Mouse (Mus musculus): ENCODE measurements around the gene Oaz1.

The Oaz1 gene

GRCm38 (mm10) chr10:80826151-80827062 is at the start of gene Oaz1:
Oaz1 (plus strand) TSS chr10:80826656.
- CTCF ChIA-PET, result interaction anchor here (1.0 kb wide), 1 partner anchor 66 kb away, joined by 7 read pairs; no protein-coding TSS in a partner anchor

GRCm38 (mm10) chr10:80777123-80777522 is 49.3 kb upstream of the Oaz1 start:
- CTCF ChIA-PET, result interaction anchor here (0.8 kb wide), 1 partner anchor 19 kb away, joined by 3 read pairs; no protein-coding TSS in a partner anchor

- CTCF ChIA-PET, result no interaction called here
These were observed 46.9 kb upstream of the Oaz1 start for GRCm38 (mm10) chr10:80779565-80779964.

GRCm38 (mm10) chr10:80784302-80784701 is 42.2 kb upstream of the Oaz1 start:
- CTCF ChIA-PET, result no interaction called here

DNA sequence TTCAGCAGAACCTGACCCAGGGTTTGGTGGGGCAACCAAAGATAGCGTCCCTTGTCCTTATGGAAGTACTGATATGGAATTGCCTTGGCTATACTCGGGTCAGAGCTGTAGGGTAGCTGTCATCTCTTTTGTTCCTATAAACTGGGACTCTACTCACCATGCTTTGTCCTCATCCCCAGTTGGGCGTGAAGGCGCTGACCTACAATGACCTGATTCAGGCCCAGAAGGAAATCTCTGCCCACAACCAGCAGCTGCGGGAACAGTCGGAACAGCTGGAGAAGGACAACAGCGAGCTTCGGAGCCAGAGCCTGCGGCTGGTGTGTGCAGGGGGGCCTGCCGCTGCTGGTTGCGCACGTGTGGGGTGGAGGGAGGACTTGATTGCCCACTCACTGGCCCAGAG is 41.6 kb upstream of the Oaz1 start:
- CTCF ChIA-PET, result no interaction called here

- CTCF ChIA-PET, result no interaction called here
These were observed 40.5 kb upstream of the Oaz1 start for GRCm38 (mm10) chr10:80785963-80786362.

GRCm38 (mm10) chr10:80787517-80787916 is 38.9 kb upstream of the Oaz1 start:
- CTCF ChIA-PET, result no interaction called here

DNA sequence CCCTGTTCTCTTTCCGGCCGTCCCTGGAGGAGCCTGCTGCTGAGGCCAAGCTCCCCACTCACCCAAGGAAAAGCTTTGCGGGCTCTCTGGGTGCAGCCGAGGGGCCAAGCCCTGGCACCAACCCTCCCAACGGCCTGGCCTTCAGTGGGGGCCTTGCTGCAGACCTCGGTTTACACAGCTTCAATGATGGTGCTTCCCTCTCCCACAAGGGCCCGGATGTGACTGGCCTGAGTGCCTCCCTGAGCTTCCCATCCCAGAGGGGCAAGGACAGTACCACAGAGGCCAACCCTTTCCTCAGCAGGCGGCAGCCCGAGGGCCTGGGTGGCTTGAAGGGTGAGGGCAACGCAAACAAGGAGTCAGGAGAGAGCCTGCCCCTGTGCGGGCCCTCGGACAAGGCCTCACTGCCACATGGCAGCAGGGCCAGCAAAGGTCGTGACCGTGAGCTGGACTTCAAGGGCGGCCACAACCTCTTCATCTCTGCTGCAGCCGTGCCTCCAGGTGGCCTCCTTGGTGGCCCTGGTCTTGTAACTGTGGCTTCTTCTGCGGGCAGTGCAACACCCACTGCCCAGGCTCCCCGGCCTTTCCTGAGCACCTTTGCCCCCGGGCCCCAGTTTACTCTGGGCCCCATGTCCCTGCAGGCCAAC is 35.6 kb upstream of the Oaz1 start:
- CTCF ChIA-PET, result no interaction called here

DNA sequence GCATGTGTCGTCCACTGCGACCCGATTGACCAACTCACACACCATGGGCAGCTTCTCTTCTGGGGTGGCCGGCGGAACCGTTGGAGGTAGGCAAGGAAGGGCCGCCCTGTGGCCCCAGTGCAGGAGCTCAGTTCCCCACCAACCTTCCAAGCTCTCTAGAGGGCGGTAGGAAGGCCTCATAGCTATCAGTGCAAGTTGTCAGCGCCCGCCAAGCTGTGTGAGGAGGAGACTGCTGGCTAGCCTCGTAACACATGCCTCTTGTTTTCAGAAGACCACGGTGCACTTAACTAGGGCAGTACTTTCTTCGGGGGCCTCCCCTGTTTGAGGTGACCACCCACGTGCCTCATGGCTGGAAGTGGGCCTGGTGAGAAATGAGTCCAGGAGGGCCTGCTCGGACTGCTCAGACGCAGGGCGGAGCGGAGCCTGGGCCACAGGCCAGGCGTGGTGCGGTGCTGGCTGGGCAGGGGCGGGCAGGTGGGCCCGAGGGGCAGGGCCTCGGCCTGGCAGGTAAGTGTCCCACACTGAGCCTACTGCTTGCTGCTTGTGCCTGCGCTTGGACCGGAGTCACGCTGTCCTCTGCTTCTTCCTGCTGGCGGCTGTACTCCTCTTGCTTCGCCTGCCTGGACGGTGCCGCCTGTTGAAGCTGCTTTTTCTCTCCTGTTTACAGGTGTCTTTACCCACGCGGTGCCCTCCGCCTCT is 34.8 kb upstream of the Oaz1 start:
- CTCF ChIA-PET, result no interaction called here

- CTCF ChIA-PET, result interaction anchor here (0.5 to 1.0 kb wide), 2 partner anchors 13 to 15 kb away, joined by 3 read pairs; partner anchors contain the start of gene Amh
These were observed 34.1 kb upstream of the Oaz1 start for GRCm38 (mm10) chr10:80792175-80793032.

DNA sequence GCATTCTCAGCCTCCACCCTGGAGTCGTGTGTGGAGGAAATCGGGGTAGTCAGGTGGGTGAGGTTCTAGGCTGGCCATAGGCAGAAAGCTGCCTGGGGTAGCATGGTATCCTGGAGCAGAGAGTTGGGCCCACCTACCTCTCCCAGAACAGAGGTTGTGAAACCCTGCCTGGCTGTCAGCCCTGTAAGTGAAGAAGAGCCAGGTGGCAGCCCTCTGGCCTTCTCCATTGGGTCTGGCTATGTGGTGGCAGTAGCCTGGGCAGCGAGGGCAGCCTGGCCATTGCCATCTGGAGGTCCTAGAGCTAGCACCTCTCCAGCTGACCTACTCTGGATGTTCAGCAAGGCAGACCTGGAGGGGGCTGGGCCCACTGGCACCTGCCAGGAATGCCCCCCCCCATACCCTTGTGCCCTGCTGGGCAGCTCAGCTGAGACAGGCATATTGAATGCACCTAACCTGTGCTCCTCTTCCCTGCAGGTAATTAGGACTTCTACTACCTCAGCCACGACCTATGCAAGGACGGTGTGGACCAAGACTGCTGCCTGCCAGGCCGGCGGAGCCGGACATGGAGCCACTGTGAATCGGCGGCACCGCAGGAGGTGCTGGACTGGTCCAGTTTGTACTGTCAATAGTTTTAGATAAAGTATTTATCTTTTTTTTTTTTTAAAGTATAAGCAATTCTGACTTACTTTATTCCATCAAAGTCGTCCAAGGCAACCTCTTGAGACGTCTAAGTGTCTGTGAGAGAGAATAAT is 33.2 kb upstream of the Oaz1 start:
- CTCF ChIA-PET, result interaction anchor here (1.0 kb wide), 1 partner anchor 14 kb away, joined by 3 read pairs; no protein-coding TSS in a partner anchor

DNA sequence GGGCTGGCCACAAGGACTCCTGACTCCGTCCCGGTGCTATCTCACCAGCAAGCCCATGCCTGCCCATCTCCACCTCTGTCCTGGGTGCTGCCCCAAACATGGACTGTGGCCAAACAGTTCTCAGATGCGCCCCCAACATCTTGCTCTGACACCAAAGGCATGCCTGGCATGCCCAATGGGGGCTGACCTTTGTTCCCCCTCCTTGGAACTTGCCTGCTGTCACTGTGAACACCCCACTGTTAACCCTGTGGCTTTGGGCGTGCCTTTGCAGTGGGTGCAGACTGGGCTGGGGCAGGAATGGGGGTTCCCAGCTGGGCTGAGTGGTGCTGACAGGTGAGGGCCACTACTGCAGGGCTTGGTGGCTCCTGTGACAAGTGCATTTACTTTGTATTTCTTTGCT is 32.7 kb upstream of the Oaz1 start:
- CTCF ChIA-PET, result no interaction called here

- CTCF ChIA-PET, result no interaction called here
These were observed 31.7 kb upstream of the Oaz1 start for GRCm38 (mm10) chr10:80794750-80795149.

- CTCF ChIA-PET, result interaction anchor here (0.6 kb wide), 1 partner anchor 686 kb away, joined by 3 read pairs; no protein-coding TSS in a partner anchor
These were observed 30.1 kb upstream of the Oaz1 start for GRCm38 (mm10) chr10:80796307-80796848.

GRCm38 (mm10) chr10:80797186-80798149 is 29.0 kb upstream of the Oaz1 start:
- CTCF ChIA-PET, result no interaction called here

DNA sequence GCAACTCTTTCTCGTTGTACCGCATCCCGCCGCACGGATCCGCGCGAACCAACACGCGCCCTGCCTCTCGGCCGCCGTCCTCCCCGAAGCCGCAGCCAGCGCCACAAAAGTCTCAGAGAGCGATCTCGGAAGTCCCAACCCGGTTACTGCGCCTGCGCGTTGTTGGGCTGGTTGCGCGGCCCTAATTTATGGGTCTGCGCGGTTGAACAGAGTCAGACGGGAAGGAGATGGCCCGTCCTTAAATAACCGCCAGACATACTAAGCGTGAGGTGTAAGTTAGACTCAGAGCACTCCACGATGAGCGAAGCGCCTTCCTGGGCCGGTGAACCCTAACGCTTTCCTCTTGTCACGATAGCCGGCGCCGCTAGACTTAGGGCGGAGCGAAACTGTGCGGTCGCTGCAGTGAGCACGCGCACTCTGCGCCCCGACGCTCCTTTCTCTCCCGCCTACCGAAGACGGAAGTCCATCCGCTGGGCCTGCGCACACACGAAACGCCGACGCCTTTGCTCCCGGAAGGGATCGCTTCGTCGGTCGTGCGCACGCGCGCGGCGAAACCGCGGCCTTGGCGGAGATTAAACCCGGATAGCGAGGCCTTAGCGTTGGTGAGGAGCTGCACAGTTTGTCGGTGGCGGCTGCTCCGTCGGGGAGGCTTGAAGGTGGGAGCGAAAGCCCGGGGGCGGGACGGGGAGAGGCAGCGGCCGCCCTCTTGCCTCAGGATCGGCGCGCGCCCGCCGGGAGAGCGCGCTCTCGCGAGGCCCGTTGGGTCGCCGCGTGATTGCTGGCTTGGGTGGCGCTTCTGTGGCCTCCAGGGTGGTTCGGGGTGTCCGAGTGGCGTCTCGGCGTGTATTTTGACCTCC is 28.1 kb upstream of the Oaz1 start, which contains the start of the genes Sf3a2 and Plekhj1:
Sf3a2 (plus strand) TSS at position 49 of the 857 bp plus-strand sequence.
Plekhj1 (minus strand) TSS at position 477 of the 857 bp plus-strand sequence.
- CTCF ChIA-PET, result no interaction called here

DNA sequence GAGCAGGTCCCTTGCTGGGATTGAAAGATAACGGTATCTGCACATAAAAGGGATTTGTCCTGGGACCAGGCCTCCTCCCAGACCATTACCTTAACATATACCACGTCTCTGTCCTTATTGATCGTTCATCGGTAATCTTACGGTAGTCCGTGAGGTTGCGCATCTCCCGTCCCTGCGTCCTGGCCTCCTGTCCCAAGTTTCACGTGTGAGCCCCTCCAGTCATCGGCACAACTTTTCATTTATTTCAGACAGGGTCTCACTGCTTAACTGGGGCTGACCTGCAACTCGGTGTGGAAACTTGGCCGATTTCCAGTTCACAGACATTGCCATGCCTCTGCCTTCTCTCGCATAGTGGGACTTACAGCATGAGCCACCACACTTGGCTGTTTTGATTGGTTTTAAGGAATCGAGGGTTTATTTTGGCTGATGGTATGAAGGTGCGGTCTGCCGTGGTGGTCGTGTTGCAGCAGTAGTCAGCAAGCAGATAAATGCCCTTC is 27.3 kb upstream of the Oaz1 start:
- CTCF ChIA-PET, result interaction anchor here (0.9 kb wide), 1 partner anchor 23 kb away, joined by 3 read pairs; no protein-coding TSS in a partner anchor
